Mouse (Mus musculus): ENCODE results near the gene Vps29. TPM values are rescaled to one million over a fixed set of nuclear protein-coding genes. Genes with fewer than 3 reads are reported as not detected.

Vps29 gene
- polyA plus RNA-seq, 1 experiment from 2014 or later, result 194 TPM

GRCm38 (mm10) chr5:122378171-122378570 lies 24.0 kb downstream of the Vps29 start:
- Histone ChIP-seq H3K27me3 (ENCODE audit: control insufficient read depth, insufficient read depth, low read length) (no peaks in the 10 kb centered on the region), H3K27ac (replicated peaks; ENCODE audit: low read depth, low read length) (no peak overlapping the region), H3K4me1 (ENCODE audit: control insufficient read depth, insufficient read depth, low read length) (peaks cover 2% of the 10 kb centered on the region; the same call in 1 of the 2 replicates), H3K4me2 (ENCODE audit: low read depth, low read length) (no peak overlapping the region), H3K36me3 (replicated peaks; ENCODE audit: control insufficient read depth, insufficient read depth, low read depth, low read length) (peaks cover 10% of the 10 kb centered on the region), H3K9ac (replicated peaks; ENCODE audit: low read length) (no peak overlapping the region), H3K9me3 (replicated peaks; ENCODE audit: control insufficient read depth, low read length) (no peaks in the 10 kb centered on the region), H3K4me3 (ENCODE audit: low read depth, low read length) (no peak overlapping the region)
- DNase-seq (ENCODE audit: low spot score) (no peak), ATAC-seq (replicated peaks; ENCODE audit: insufficient number of reproducible peaks, low FRiP score, low TSS enrichment, low read depth) (no peak)
- 87% methylated on average over 12 of the region's 12 CpGs for WGBS

- Histone ChIP-seq H3K9me3 (replicated peaks; ENCODE audit: control insufficient read depth, low read length) (no peaks in the 10 kb centered on the region), H3K9ac (replicated peaks; ENCODE audit: low read length) (no peak overlapping the region), H3K36me3 (replicated peaks; ENCODE audit: control insufficient read depth, insufficient read depth, low read depth, low read length) (peaks cover 10% of the 10 kb centered on the region), H3K4me2 (ENCODE audit: low read depth, low read length) (no peak overlapping the region), H3K27me3 (ENCODE audit: control insufficient read depth, insufficient read depth, low read length) (no peaks in the 10 kb centered on the region), H3K4me1 (ENCODE audit: control insufficient read depth, insufficient read depth, low read length) (no peaks in the 10 kb centered on the region), H3K27ac (replicated peaks; ENCODE audit: low read depth, low read length) (no peak overlapping the region), H3K4me3 (ENCODE audit: low read depth, low read length) (no peak overlapping the region)
- ATAC-seq (replicated peaks; ENCODE audit: insufficient number of reproducible peaks, low FRiP score, low TSS enrichment, low read depth) (0 out of 2 replicates have a peak, but pooled peaks have one; percentile 52), DNase-seq (ENCODE audit: low spot score) (peak; percentile 82)
- WGBS, result 64% methylated on average over 11 of the region's 11 CpGs
Measured at GRCm38 (mm10) chr5:122379374-122380155, 25.4 kb downstream of the Vps29 start.

GRCm38 (mm10) chr5:122390006-122390405 lies 35.8 kb downstream of the Vps29 start:
- no peak overlapping the region for H3K27ac ChIP-seq (replicated peaks; ENCODE audit: low read depth, low read length)
- peaks cover 3% of the 10 kb centered on the region; the same call in 1 of the 2 replicates for H3K4me1 ChIP-seq (ENCODE audit: control insufficient read depth, insufficient read depth, low read length)
- H3K27me3 ChIP-seq (ENCODE audit: control insufficient read depth, insufficient read depth, low read length), result no peaks in the 10 kb centered on the region
- no peaks in the 10 kb centered on the region for H3K36me3 ChIP-seq (replicated peaks; ENCODE audit: control insufficient read depth, insufficient read depth, low read depth, low read length)
- H3K4me2 ChIP-seq (ENCODE audit: low read depth, low read length), result no peak overlapping the region
- no peaks in the 10 kb centered on the region for H3K9me3 ChIP-seq (replicated peaks; ENCODE audit: control insufficient read depth, low read length)
- no peak overlapping the region for H3K9ac ChIP-seq (replicated peaks; ENCODE audit: low read length)
- H3K4me3 ChIP-seq (ENCODE audit: low read depth, low read length), result no peak overlapping the region
- no peak for ATAC-seq (replicated peaks; ENCODE audit: insufficient number of reproducible peaks, low FRiP score, low TSS enrichment, low read depth)
- DNase-seq (ENCODE audit: low spot score), result no peak
- WGBS, result 91% methylated on average over 5 of the region's 5 CpGs

- H3K9ac ChIP-seq (replicated peaks; ENCODE audit: low read length), result no peak overlapping the region
- DNase-seq (ENCODE audit: low spot score) (no peak), ATAC-seq (replicated peaks; ENCODE audit: insufficient number of reproducible peaks, low FRiP score, low TSS enrichment, low read depth) (no peak; the same call in 1 of the 2 replicates)
- no peak overlapping the region for H3K4me3 ChIP-seq (ENCODE audit: low read depth, low read length)
- no peaks in the 10 kb centered on the region for H3K27me3 ChIP-seq (ENCODE audit: control insufficient read depth, insufficient read depth, low read length)
- no peak overlapping the region for H3K27ac ChIP-seq (replicated peaks; ENCODE audit: low read depth, low read length)
- no peak overlapping the region for H3K4me2 ChIP-seq (ENCODE audit: low read depth, low read length)
- H3K4me1 ChIP-seq (ENCODE audit: control insufficient read depth, insufficient read depth, low read length), result peaks cover 3% of the 10 kb centered on the region; the same call in 1 of the 2 replicates
- H3K36me3 ChIP-seq (replicated peaks; ENCODE audit: control insufficient read depth, insufficient read depth, low read depth, low read length), result no peaks in the 10 kb centered on the region
- no peaks in the 10 kb centered on the region for H3K9me3 ChIP-seq (replicated peaks; ENCODE audit: control insufficient read depth, low read length)
Measured at GRCm38 (mm10) chr5:122390671-122391070, 36.5 kb downstream of the Vps29 start.

GRCm38 (mm10) chr5:122391178-122391785 lies 37.1 kb downstream of the Vps29 start:
- H3K27me3 ChIP-seq (ENCODE audit: control insufficient read depth, insufficient read depth, low read length), result no peaks in the 10 kb centered on the region
- no peak overlapping the region for H3K4me2 ChIP-seq (ENCODE audit: low read depth, low read length)
- DNase-seq (ENCODE audit: low spot score) (no peak), ATAC-seq (replicated peaks; ENCODE audit: insufficient number of reproducible peaks, low FRiP score, low TSS enrichment, low read depth) (no peak)
- H3K4me1 ChIP-seq (ENCODE audit: control insufficient read depth, insufficient read depth, low read length), result peaks cover 3% of the 10 kb centered on the region; the same call in 1 of the 2 replicates
- no peak overlapping the region for H3K9ac ChIP-seq (replicated peaks; ENCODE audit: low read length)
- 52% methylated on average over 15 of the region's 16 CpGs for WGBS
- H3K27ac ChIP-seq (replicated peaks; ENCODE audit: low read depth, low read length), result no peak overlapping the region
- no peaks in the 10 kb centered on the region for H3K36me3 ChIP-seq (replicated peaks; ENCODE audit: control insufficient read depth, insufficient read depth, low read depth, low read length)
- no peaks in the 10 kb centered on the region for H3K9me3 ChIP-seq (replicated peaks; ENCODE audit: control insufficient read depth, low read length)
- H3K4me3 ChIP-seq (ENCODE audit: low read depth, low read length), result peak overlapping the region; percentile 82; the same call in 1 of the 2 replicates

- peaks cover 2% of the 10 kb centered on the region for H3K36me3 ChIP-seq (replicated peaks; ENCODE audit: control insufficient read depth, insufficient read depth, low read depth, low read length)
- H3K9me3 ChIP-seq (replicated peaks; ENCODE audit: control insufficient read depth, low read length), result no peaks in the 10 kb centered on the region
- H3K9ac ChIP-seq (replicated peaks; ENCODE audit: low read length), result peak within 1 kb of the TSS; percentile 77
- WGBS, result under 1% methylated on average over 39 of the region's 39 CpGs
- H3K4me3 ChIP-seq (ENCODE audit: low read depth, low read length), result peak within 1 kb of the TSS; percentile 82
- peaks cover 3% of the 10 kb centered on the region; the same call in 1 of the 2 replicates for H3K4me1 ChIP-seq (ENCODE audit: control insufficient read depth, insufficient read depth, low read length)
- H3K27ac ChIP-seq (replicated peaks; ENCODE audit: low read depth, low read length), result no peak within 1 kb of the TSS
- DNase-seq (ENCODE audit: low spot score) (peak; percentile 92), ATAC-seq (replicated peaks; ENCODE audit: insufficient number of reproducible peaks, low FRiP score, low TSS enrichment, low read depth) (peak; percentile 87)
- peak within 1 kb of the TSS; percentile 82 for H3K4me2 ChIP-seq (ENCODE audit: low read depth, low read length)
- no peaks in the 10 kb centered on the region for H3K27me3 ChIP-seq (ENCODE audit: control insufficient read depth, insufficient read depth, low read length)
Measured at GRCm38 (mm10) chr5:122391786-122392180, 37.6 kb downstream of the Vps29 start, which contains the start of gene Arpc3. TSS of gene Arpc3 (plus strand) at chr5:122391878.

- H3K9ac ChIP-seq (replicated peaks; ENCODE audit: low read length), result peak overlapping the region; percentile 77
- H3K9me3 ChIP-seq (replicated peaks; ENCODE audit: control insufficient read depth, low read length), result no peaks in the 10 kb centered on the region
- H3K4me3 ChIP-seq (ENCODE audit: low read depth, low read length), result peak overlapping the region; percentile 82
- peaks cover 3% of the 10 kb centered on the region for H3K36me3 ChIP-seq (replicated peaks; ENCODE audit: control insufficient read depth, insufficient read depth, low read depth, low read length)
- no peak overlapping the region for H3K27ac ChIP-seq (replicated peaks; ENCODE audit: low read depth, low read length)
- no peaks in the 10 kb centered on the region for H3K27me3 ChIP-seq (ENCODE audit: control insufficient read depth, insufficient read depth, low read length)
- ATAC-seq (replicated peaks; ENCODE audit: insufficient number of reproducible peaks, low FRiP score, low TSS enrichment, low read depth), result no peak
- H3K4me1 ChIP-seq (ENCODE audit: control insufficient read depth, insufficient read depth, low read length), result peaks cover 3% of the 10 kb centered on the region; the same call in 1 of the 2 replicates
- H3K4me2 ChIP-seq (ENCODE audit: low read depth, low read length), result peak overlapping the region; percentile 82
- DNase-seq (ENCODE audit: low spot score), result no peak
- 16% methylated on average over 19 of the region's 19 CpGs for WGBS
Measured at GRCm38 (mm10) chr5:122392227-122393004, 38.2 kb downstream of the Vps29 start.
